Mouse (Mus musculus) retina, adult 2 months (tissue): ENCODE measurements around the gene 4933436I01Rik.

Experiments used
- DNase-seq: peaks from one replicate; pipeline ENCODE4 v3.0.0-alpha.2; 2012; ENCODE audit warnings: low read depth, low spot score

Gene 4933436I01Rik

GRCm38 (mm10) chrX:67921350-67921749, at the start of gene 4933436I01Rik:
Gene 4933436I01Rik (minus strand): TSS chrX:67921450.
- DNase-seq, result no peak

- DNase-seq, result no peak
Measured at GRCm38 (mm10) chrX:67924769-67925470, 3.7 kb upstream of the 4933436I01Rik start.

GRCm38 (mm10) chrX:67883406-67883805, 37.8 kb downstream of the 4933436I01Rik start:
- no peak for DNase-seq
